Mouse (Mus musculus): Measurements from ENCODE around the gene Pmm1. TPM values are rescaled to one million over a fixed set of nuclear protein-coding genes. Genes with fewer than 3 reads are reported as not detected.
A peak's percentile ranks its signal among the peaks of the same experiment; 100 is the strongest.

Gene Pmm1
- polyA plus RNA-seq (2012; rRNA removed): 64.1 and 68.7 TPM in 2 replicates

- H3K27ac ChIP-seq (ENCODE audit: control insufficient read depth, insufficient read depth, low read length): peak within 1 kb of the TSS; percentile 30
- H3K4me3 ChIP-seq (ENCODE audit: control insufficient read depth, insufficient read depth, low read length): peak within 1 kb of the TSS; percentile 59
- peaks cover 5% of the 10 kb centered on the region for H3K36me3 ChIP-seq (ENCODE audit: control insufficient read depth, insufficient read depth, low read length)
- under 1% methylated on average over 77 of the region's 77 CpGs for WGBS
- TF ChIP-seq CTCF (IDR thresholded peaks at IDR 0.05; ENCODE audit: borderline replicate concordance, control insufficient read depth, extremely low read depth, insufficient read depth, low read length, poor library complexity) (peak; percentile 86), POLR2A (IDR thresholded peaks at IDR 0.05; ENCODE audit: control insufficient read depth, extremely low read depth, insufficient read depth, low read length, poor library complexity) (peak; percentile 31; the same call in 1 of the 2 replicates)
- H3K4me1 ChIP-seq (replicated peaks; ENCODE audit: control insufficient read depth, insufficient read depth, low read length): peaks cover 5% of the 10 kb centered on the region; the same call in 1 of the 2 replicates
- no peaks in the 10 kb centered on the region for H3K27me3 ChIP-seq (ENCODE audit: control insufficient read depth, insufficient read depth, low read length)
- peak; percentile 100 for DNase-seq
These were observed at the start of gene Pmm1 for GRCm38 (mm10) chr15:81960171-81961077. TSS of gene Pmm1 (minus strand) at chr15:81960930.

GRCm38 (mm10) chr15:82004257-82004656 is 43.5 kb upstream of the Pmm1 start:
- Histone ChIP-seq H3K27ac (ENCODE audit: control insufficient read depth, insufficient read depth, low read length) (no peak overlapping the region), H3K4me1 (replicated peaks; ENCODE audit: control insufficient read depth, insufficient read depth, low read length) (no peaks in the 10 kb centered on the region; the same call in 1 of the 2 replicates), H3K4me3 (ENCODE audit: control insufficient read depth, insufficient read depth, low read length) (no peak overlapping the region), H3K36me3 (ENCODE audit: control insufficient read depth, insufficient read depth, low read length) (peaks cover 53% of the 10 kb centered on the region), H3K27me3 (ENCODE audit: control insufficient read depth, insufficient read depth, low read length) (no peaks in the 10 kb centered on the region)
- TF ChIP-seq POLR2A (IDR thresholded peaks at IDR 0.05; ENCODE audit: control insufficient read depth, extremely low read depth, insufficient read depth, low read length, poor library complexity) (no peak), CTCF (IDR thresholded peaks at IDR 0.05; ENCODE audit: borderline replicate concordance, control insufficient read depth, extremely low read depth, insufficient read depth, low read length, poor library complexity) (no peak)
- DNase-seq: no peak
- 98% methylated on average over 8 of the region's 8 CpGs for WGBS

- no peak for DNase-seq
- whole genome bisulfite sequencing: 89% methylated on average over 6 of the region's 6 CpGs
- H3K4me1 ChIP-seq (replicated peaks; ENCODE audit: control insufficient read depth, insufficient read depth, low read length): no peaks in the 10 kb centered on the region
- peaks cover 69% of the 10 kb centered on the region for H3K36me3 ChIP-seq (ENCODE audit: control insufficient read depth, insufficient read depth, low read length)
- H3K4me3 ChIP-seq (ENCODE audit: control insufficient read depth, insufficient read depth, low read length): no peak overlapping the region
- H3K27me3 ChIP-seq (ENCODE audit: control insufficient read depth, insufficient read depth, low read length): no peaks in the 10 kb centered on the region
- H3K27ac ChIP-seq (ENCODE audit: control insufficient read depth, insufficient read depth, low read length): no peak overlapping the region
- TF ChIP-seq POLR2A (IDR thresholded peaks at IDR 0.05; ENCODE audit: control insufficient read depth, extremely low read depth, insufficient read depth, low read length, poor library complexity) (no peak), CTCF (IDR thresholded peaks at IDR 0.05; ENCODE audit: borderline replicate concordance, control insufficient read depth, extremely low read depth, insufficient read depth, low read length, poor library complexity) (no peak)
These were observed 33.3 kb upstream of the Pmm1 start for GRCm38 (mm10) chr15:81993992-81994391.

GRCm38 (mm10) chr15:81990549-81990948 is 29.8 kb upstream of the Pmm1 start:
- DNase-seq: no peak
- H3K27me3 ChIP-seq (ENCODE audit: control insufficient read depth, insufficient read depth, low read length): no peaks in the 10 kb centered on the region
- WGBS: 72% methylated on average over 7 of the region's 7 CpGs
- peaks cover 35% of the 10 kb centered on the region for H3K36me3 ChIP-seq (ENCODE audit: control insufficient read depth, insufficient read depth, low read length)
- H3K4me3 ChIP-seq (ENCODE audit: control insufficient read depth, insufficient read depth, low read length): no peak overlapping the region
- no peak overlapping the region for H3K27ac ChIP-seq (ENCODE audit: control insufficient read depth, insufficient read depth, low read length)
- TF ChIP-seq CTCF (IDR thresholded peaks at IDR 0.05; ENCODE audit: borderline replicate concordance, control insufficient read depth, extremely low read depth, insufficient read depth, low read length, poor library complexity): no peak
- no peak for TF ChIP-seq POLR2A (IDR thresholded peaks at IDR 0.05; ENCODE audit: control insufficient read depth, extremely low read depth, insufficient read depth, low read length, poor library complexity)
- H3K4me1 ChIP-seq (replicated peaks; ENCODE audit: control insufficient read depth, insufficient read depth, low read length): no peaks in the 10 kb centered on the region

- Histone ChIP-seq H3K36me3 (ENCODE audit: control insufficient read depth, insufficient read depth, low read length) (peaks cover 25% of the 10 kb centered on the region), H3K27ac (ENCODE audit: control insufficient read depth, insufficient read depth, low read length) (no peak overlapping the region), H3K27me3 (ENCODE audit: control insufficient read depth, insufficient read depth, low read length) (no peaks in the 10 kb centered on the region), H3K4me3 (ENCODE audit: control insufficient read depth, insufficient read depth, low read length) (no peak overlapping the region), H3K4me1 (replicated peaks; ENCODE audit: control insufficient read depth, insufficient read depth, low read length) (no peaks in the 10 kb centered on the region)
- TF ChIP-seq POLR2A (IDR thresholded peaks at IDR 0.05; ENCODE audit: control insufficient read depth, extremely low read depth, insufficient read depth, low read length, poor library complexity) (no peak), CTCF (IDR thresholded peaks at IDR 0.05; ENCODE audit: borderline replicate concordance, control insufficient read depth, extremely low read depth, insufficient read depth, low read length, poor library complexity) (peak; percentile 84; the same call in 1 of the 2 replicates)
- DNase-seq: peak; percentile 56
- 61% methylated on average over 11 of the region's 11 CpGs for WGBS
These were observed 28.8 kb upstream of the Pmm1 start for GRCm38 (mm10) chr15:81989371-81990062.

GRCm38 (mm10) chr15:81987646-81988045 is 26.9 kb upstream of the Pmm1 start, which contains the start of gene Xrcc6:
TSS of gene Xrcc6 (plus strand) at chr15:81987835.
- H3K27ac ChIP-seq (ENCODE audit: control insufficient read depth, insufficient read depth, low read length): no peak within 1 kb of the TSS
- no peaks in the 10 kb centered on the region for H3K4me1 ChIP-seq (replicated peaks; ENCODE audit: control insufficient read depth, insufficient read depth, low read length)
- peaks cover 6% of the 10 kb centered on the region for H3K36me3 ChIP-seq (ENCODE audit: control insufficient read depth, insufficient read depth, low read length)
- no peak for DNase-seq
- H3K27me3 ChIP-seq (ENCODE audit: control insufficient read depth, insufficient read depth, low read length): no peaks in the 10 kb centered on the region
- H3K4me3 ChIP-seq (ENCODE audit: control insufficient read depth, insufficient read depth, low read length): no peak within 1 kb of the TSS
- 95% methylated on average over 3 of the region's 3 CpGs for WGBS
- TF ChIP-seq CTCF (IDR thresholded peaks at IDR 0.05; ENCODE audit: borderline replicate concordance, control insufficient read depth, extremely low read depth, insufficient read depth, low read length, poor library complexity): no peak
- TF ChIP-seq POLR2A (IDR thresholded peaks at IDR 0.05; ENCODE audit: control insufficient read depth, extremely low read depth, insufficient read depth, low read length, poor library complexity): no peak

Data from thymus, adult 2 months (tissue).